Mouse (Mus musculus): ENCODE results near the gene Dnah10. TPM values are rescaled to one million over a fixed set of nuclear protein-coding genes. Genes with fewer than 3 reads are reported as not detected.

Dnah10 gene
- total RNA-seq, 1 experiment: 2.3 TPM

GRCm38 (mm10) chr5:124835218-124835617 is 110.3 kb downstream of the Dnah10 start:
- H3K9ac ChIP-seq (ENCODE audit: insufficient read depth, low read depth, low read length, poor library complexity, severe bottlenecking): no peak overlapping the region
- in situ Hi-C loops (cut with MboI; ENCODE audit: low sequenced_read_pairs in 2 of 2, unreplicated experiment in 2 of 2): no loop called here
- H3K4me1 ChIP-seq (ENCODE audit: control insufficient read depth in 2 of 2, insufficient read depth in 2 of 2, low read length in 2 of 2, poor library complexity in 1 of 2): peaks cover 1 to 3% of the 10 kb centered on the region in 2 experiments; a peak in 1 of 4 replicates
- TF ChIP-seq ZC3H11A (IDR thresholded peaks at IDR 0.05; ENCODE audit: borderline replicate concordance, low read depth, low read length) (no peak), CHD2 (IDR thresholded peaks at IDR 0.05; ENCODE audit: low read depth, low read length) (no peak), HCFC1 (IDR thresholded peaks at IDR 0.05; ENCODE audit: borderline replicate concordance, insufficient read depth, low read length) (no peak), ZNF384 (IDR thresholded peaks at IDR 0.05; ENCODE audit: low read depth, low read length) (no peak), MAFK (IDR thresholded peaks at IDR 0.05; ENCODE audit: insufficient read depth, low read depth, low read length) (no peak)
- no peak overlapping the region for H3K27ac ChIP-seq (ENCODE audit: insufficient read depth, low read depth, low read length, poor library complexity, severe bottlenecking)
- DNase-seq (ENCODE audit: low read depth, low spot score): no peak
- H3K36me3 ChIP-seq (ENCODE audit: control insufficient read depth, insufficient read depth, low read length, poor library complexity, severe bottlenecking): peaks cover 3% of the 10 kb centered on the region; the same call in 1 of the 2 replicates
- H3K4me3 ChIP-seq (ENCODE audit: insufficient read depth in 1 of 2, low read depth in 1 of 2, low read length in 2 of 2, poor library complexity in 1 of 2, severe bottlenecking in 1 of 2): peak overlapping the region in 1 of 2 experiments; percentile 8; a peak in 1 of 4 replicates
- no peaks in the 10 kb centered on the region for H3K9me3 ChIP-seq (ENCODE audit: control insufficient read depth, insufficient read depth, low read depth, low read length)

- H3K9ac ChIP-seq (ENCODE audit: insufficient read depth, low read depth, low read length, poor library complexity, severe bottlenecking): no peak overlapping the region
- H3K4me1 ChIP-seq (ENCODE audit: control insufficient read depth in 2 of 2, insufficient read depth in 2 of 2, low read length in 2 of 2, poor library complexity in 1 of 2): peaks cover 1 to 3% of the 10 kb centered on the region in 2 experiments; a peak in 1 of 4 replicates
- peaks cover 3% of the 10 kb centered on the region; the same call in 1 of the 2 replicates for H3K36me3 ChIP-seq (ENCODE audit: control insufficient read depth, insufficient read depth, low read length, poor library complexity, severe bottlenecking)
- in situ Hi-C loops (cut with MboI; ENCODE audit: low sequenced_read_pairs in 2 of 2, unreplicated experiment in 2 of 2): no loop called here
- H3K9me3 ChIP-seq (ENCODE audit: control insufficient read depth, insufficient read depth, low read depth, low read length): no peaks in the 10 kb centered on the region
- peak; percentile 13 for DNase-seq (ENCODE audit: low read depth, low spot score)
- peak overlapping the region; percentile 6 to 53; a peak in 2 of 4 replicates for H3K4me3 ChIP-seq (ENCODE audit: insufficient read depth in 1 of 2, low read depth in 1 of 2, low read length in 2 of 2, poor library complexity in 1 of 2, severe bottlenecking in 1 of 2)
- TF ChIP-seq MAFK (IDR thresholded peaks at IDR 0.05; ENCODE audit: insufficient read depth, low read depth, low read length) (no peak), HCFC1 (IDR thresholded peaks at IDR 0.05; ENCODE audit: borderline replicate concordance, insufficient read depth, low read length) (no peak), CHD2 (IDR thresholded peaks at IDR 0.05; ENCODE audit: low read depth, low read length) (no peak), ZNF384 (IDR thresholded peaks at IDR 0.05; ENCODE audit: low read depth, low read length) (no peak), ZC3H11A (IDR thresholded peaks at IDR 0.05; ENCODE audit: borderline replicate concordance, low read depth, low read length) (no peak)
- H3K27ac ChIP-seq (ENCODE audit: insufficient read depth, low read depth, low read length, poor library complexity, severe bottlenecking): no peak overlapping the region
Measured at GRCm38 (mm10) chr5:124836075-124836474, 111.2 kb downstream of the Dnah10 start.

DNA sequence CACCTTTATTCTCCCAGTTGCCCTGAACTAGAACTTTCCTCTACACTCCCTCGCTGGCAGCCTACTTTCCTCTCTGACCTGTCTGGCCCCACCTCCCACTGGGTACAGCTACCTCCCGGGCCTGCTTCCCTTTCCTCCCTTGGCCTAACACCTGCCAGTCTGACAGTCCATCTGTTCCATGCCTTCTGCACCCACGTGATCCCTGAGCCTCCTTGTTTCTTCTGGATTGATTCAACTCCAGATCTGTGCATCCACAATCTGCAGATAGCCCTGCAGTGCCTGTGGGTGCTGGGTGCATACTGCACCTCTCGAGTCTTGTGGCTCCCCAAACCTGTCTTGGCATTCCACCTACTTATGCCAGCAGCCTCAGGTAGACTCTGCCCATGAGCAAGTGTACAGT is 111.7 kb downstream of the Dnah10 start:
- Histone ChIP-seq H3K4me1 (ENCODE audit: control insufficient read depth in 2 of 2, insufficient read depth in 2 of 2, low read length in 2 of 2, poor library complexity in 1 of 2) (peaks cover 1 to 3% of the 10 kb centered on the region in 2 experiments; a peak in 1 of 4 replicates), H3K27ac (ENCODE audit: insufficient read depth, low read depth, low read length, poor library complexity, severe bottlenecking) (no peak overlapping the region), H3K9ac (ENCODE audit: insufficient read depth, low read depth, low read length, poor library complexity, severe bottlenecking) (no peak overlapping the region), H3K4me3 (ENCODE audit: insufficient read depth in 1 of 2, low read depth in 1 of 2, low read length in 2 of 2, poor library complexity in 1 of 2, severe bottlenecking in 1 of 2) (no peak overlapping the region), H3K9me3 (ENCODE audit: control insufficient read depth, insufficient read depth, low read depth, low read length) (no peaks in the 10 kb centered on the region), H3K36me3 (ENCODE audit: control insufficient read depth, insufficient read depth, low read length, poor library complexity, severe bottlenecking) (peaks cover 3% of the 10 kb centered on the region; the same call in 1 of the 2 replicates)
- in situ Hi-C loops (cut with MboI; ENCODE audit: low sequenced_read_pairs in 2 of 2, unreplicated experiment in 2 of 2): no loop called here
- no peak for DNase-seq (ENCODE audit: low read depth, low spot score)
- TF ChIP-seq HCFC1 (IDR thresholded peaks at IDR 0.05; ENCODE audit: borderline replicate concordance, insufficient read depth, low read length) (no peak), CHD2 (IDR thresholded peaks at IDR 0.05; ENCODE audit: low read depth, low read length) (no peak), ZC3H11A (IDR thresholded peaks at IDR 0.05; ENCODE audit: borderline replicate concordance, low read depth, low read length) (no peak), ZNF384 (IDR thresholded peaks at IDR 0.05; ENCODE audit: low read depth, low read length) (no peak), MAFK (IDR thresholded peaks at IDR 0.05; ENCODE audit: insufficient read depth, low read depth, low read length) (no peak)

DNA sequence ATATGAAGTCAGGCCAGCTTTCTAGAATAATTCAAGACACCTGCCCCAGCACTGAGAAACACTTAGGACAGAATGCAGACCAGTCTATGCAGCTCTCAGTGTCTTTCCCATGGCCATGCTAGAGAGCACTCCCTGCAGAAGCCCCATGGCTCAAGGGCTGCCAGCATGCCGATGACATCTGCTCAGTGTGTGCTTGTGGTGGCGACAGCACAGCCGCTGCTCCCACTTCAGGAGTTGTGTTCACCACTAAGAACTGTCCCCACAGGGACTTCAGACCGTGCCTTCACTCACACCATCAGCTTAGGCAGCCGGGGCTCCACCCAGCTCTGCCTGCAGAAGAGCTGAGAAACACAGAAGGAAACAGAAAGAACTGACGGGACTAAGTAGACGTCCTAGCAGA is 115.3 kb downstream of the Dnah10 start:
- TF ChIP-seq CHD2 (IDR thresholded peaks at IDR 0.05; ENCODE audit: low read depth, low read length): no peak
- no peak for TF ChIP-seq ZC3H11A (IDR thresholded peaks at IDR 0.05; ENCODE audit: borderline replicate concordance, low read depth, low read length)
- TF ChIP-seq ZNF384 (IDR thresholded peaks at IDR 0.05; ENCODE audit: low read depth, low read length): no peak
- no peak for TF ChIP-seq HCFC1 (IDR thresholded peaks at IDR 0.05; ENCODE audit: borderline replicate concordance, insufficient read depth, low read length)
- no peak for TF ChIP-seq MAFK (IDR thresholded peaks at IDR 0.05; ENCODE audit: insufficient read depth, low read depth, low read length)

More for the DNA sequence above, 115.3 kb downstream of the Dnah10 start:
- Histone ChIP-seq H3K4me3 (ENCODE audit: insufficient read depth in 1 of 2, low read depth in 1 of 2, low read length in 2 of 2, poor library complexity in 1 of 2, severe bottlenecking in 1 of 2) (no peak overlapping the region), H3K27ac (ENCODE audit: insufficient read depth, low read depth, low read length, poor library complexity, severe bottlenecking) (no peak overlapping the region), H3K9me3 (ENCODE audit: control insufficient read depth, insufficient read depth, low read depth, low read length) (no peaks in the 10 kb centered on the region), H3K36me3 (ENCODE audit: control insufficient read depth, insufficient read depth, low read length, poor library complexity, severe bottlenecking) (peaks cover 3% of the 10 kb centered on the region; the same call in 1 of the 2 replicates), H3K4me1 (ENCODE audit: control insufficient read depth in 2 of 2, insufficient read depth in 2 of 2, low read length in 2 of 2, poor library complexity in 1 of 2) (peaks cover 1 to 5% of the 10 kb centered on the region in 2 experiments; a peak in 1 of 4 replicates), H3K9ac (ENCODE audit: insufficient read depth, low read depth, low read length, poor library complexity, severe bottlenecking) (no peak overlapping the region)
- DNase-seq (ENCODE audit: low read depth, low spot score): no peak
- in situ Hi-C loops (cut with MboI; ENCODE audit: low sequenced_read_pairs in 2 of 2, unreplicated experiment in 2 of 2): no loop called here
